Mouse (Mus musculus) ovary, postnatal 10 days (tissue): ENCODE data around the gene Gm14288.
"Not testable (repeated sequence)": the region's sequence is repeated elsewhere in the genome, so short reads cannot be mapped to it uniquely, and the experiment has no call there.

Experiments
- DNase-seq: peaks from one replicate; pipeline ENCODE4 v3.0.0; 2022; ENCODE audit warnings: low spot score

The Gm14288 gene

DNA sequence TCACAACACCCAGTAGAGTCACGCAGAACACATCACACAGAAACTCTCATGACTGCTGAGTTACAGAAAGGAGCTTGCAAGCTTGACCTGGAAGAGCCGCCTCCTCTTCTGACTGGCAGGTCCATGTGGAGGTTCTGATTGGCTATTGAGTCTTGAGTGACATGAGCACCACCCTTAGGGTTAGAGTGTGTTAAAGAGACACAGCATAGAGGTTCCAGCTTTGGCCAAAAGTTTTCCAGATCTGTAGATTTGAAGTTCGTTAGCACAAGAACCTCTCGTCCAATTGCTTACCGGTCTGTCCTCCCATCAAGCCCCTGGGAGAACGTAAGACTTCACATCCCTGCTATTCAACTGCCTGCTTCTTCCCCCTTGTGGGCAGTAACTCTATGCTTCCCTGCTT is at the start of gene Gm14288:
Gene Gm14288, minus strand, starts transcription at position 101 of the 400 bp plus-strand sequence.
- DNase-seq, result not testable (repeated sequence)

DNA sequence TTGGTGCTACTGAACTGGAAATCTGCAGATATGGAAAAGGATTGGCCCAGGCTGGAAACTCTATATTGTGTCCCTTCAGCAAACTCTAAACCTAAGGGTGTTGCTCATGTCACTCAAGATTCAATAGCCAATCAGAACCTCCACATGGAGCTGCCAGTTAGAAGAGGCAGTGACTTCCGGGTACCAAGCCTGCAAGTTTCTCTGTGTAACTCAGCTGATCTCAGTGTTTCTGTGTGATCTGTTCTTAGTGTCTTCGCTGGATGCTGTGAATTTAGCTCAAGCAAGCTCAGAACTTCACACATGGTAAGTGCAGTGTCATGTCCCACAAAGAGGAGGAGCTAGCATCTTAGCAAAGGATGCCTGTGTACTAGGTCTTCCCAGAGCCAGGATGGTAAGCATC is 59.7 kb downstream of the Gm14288 start, which contains the start of gene Gm2007:
Gene Gm2007, plus strand, starts transcription at position 301 of the 400 bp plus-strand sequence.
- not testable (repeated sequence) for DNase-seq
